Mouse (Mus musculus) heart, embryonic 11.5 days (tissue): ENCODE data around the gene Fyco1. TPM values are rescaled to one million over a fixed set of nuclear protein-coding genes. Genes with fewer than 3 reads are reported as not detected.
"Not testable (repeated sequence)": the region's sequence is repeated elsewhere in the genome, so short reads cannot be mapped to it uniquely, and the experiment has no call there.

Experiments
- ATAC-seq: fragments of 200-750 bp; cut with Nextera tagmentation; replicated peaks from 2 replicates; pipeline ENCODE4 v1.8.0; 2017; ENCODE audit warnings: moderate library complexity; ENCODE audit not compliant: insufficient number of reproducible peaks, low FRiP score, low TSS enrichment
- H3K27ac ChIP-seq: fragments of 300-500 bp; sonication (generic); 2 replicates; pipeline ENCODE4 v1.5.1; 2014; ENCODE audit warnings: mild to moderate bottlenecking, low read depth, low read length
- H3K27me3 ChIP-seq: fragments of 300-500 bp; sonication (generic); 2 replicates; pipeline ENCODE4 v1.6.1; 2014; ENCODE audit warnings: mild to moderate bottlenecking, low read length, mixed read lengths; ENCODE audit not compliant: control insufficient read depth, insufficient read depth
- H3K36me3 ChIP-seq: fragments of 300-500 bp; sonication (generic); 2 replicates; pipeline ENCODE4 v1.6.1; 2014; ENCODE audit warnings: mild to moderate bottlenecking, low read length, moderate library complexity, mixed read lengths; ENCODE audit not compliant: control insufficient read depth, insufficient read depth
- H3K4me1 ChIP-seq: fragments of 300-500 bp; sonication (generic); 2 replicates; pipeline ENCODE4 v1.6.1; 2014; ENCODE audit warnings: low read length; ENCODE audit not compliant: control insufficient read depth, insufficient read depth
- H3K4me2 ChIP-seq: fragments of 300-500 bp; sonication (generic); 2 replicates; pipeline ENCODE4 v1.6.1; 2014; ENCODE audit warnings: mild to moderate bottlenecking, moderate library complexity
- H3K4me3 ChIP-seq: fragments of 300-500 bp; sonication (generic); 2 replicates; pipeline ENCODE4 v1.5.1; 2014; ENCODE audit warnings: low read depth, low read length
- H3K9ac ChIP-seq: fragments of 300-500 bp; sonication (generic); 2 replicates; pipeline ENCODE4 v1.6.1; 2014; ENCODE audit warnings: mild to moderate bottlenecking, low read depth, low read length, moderate library complexity
- H3K9me3 ChIP-seq: fragments of 300-500 bp; sonication (generic); replicated peaks from 2 replicates; pipeline ENCODE4 v1.6.1; 2016; ENCODE audit warnings: low read length; ENCODE audit not compliant: control insufficient read depth
- WGBS: fragments of 180-500 bp; shearing (Covaris S2); extraction: QIAGEN DNeasy Blood & Tissue Kit; methylation state at CpG from one replicate; pipeline ENCODE4 v1.1.7; 2014; ENCODE audit not compliant: insufficient replicate concordance; 5-methylcytosine and 5-hydroxymethylcytosine counted together
- polyA plus RNA-seq: library from polyadenylated mRNA; unstranded; fragments of >200 nt; fragmentation: Nextera tagmentation; extraction: Ambion mirVana; gene quantifications from 2 replicates; pipeline ENCODE4 v1.2.1, GENCODE M21; 2014

Fyco1 gene
- polyA plus RNA-seq, 1 experiment from 2014 or later: 27.4 TPM

- ATAC-seq: no peak
- Histone ChIP-seq H3K36me3 (no peaks in the 10 kb centered on the region), H3K27ac (no peak overlapping the region), H3K4me1 (no peaks in the 10 kb centered on the region), H3K9me3 (no peaks in the 10 kb centered on the region), H3K4me2 (no peak overlapping the region), H3K27me3 (no peaks in the 10 kb centered on the region), H3K9ac (no peak overlapping the region), H3K4me3 (no peak overlapping the region)
- 65% methylated on average over 3 of the region's 3 CpGs for WGBS
Observed at GRCm38 (mm10) chr9:123756752-123757151, 94.9 kb downstream of the Fyco1 start.

- ATAC-seq: no peak
- no peak overlapping the region for H3K4me2 ChIP-seq
- no peaks in the 10 kb centered on the region for H3K27me3 ChIP-seq
- WGBS: 82% methylated on average over 4 of the region's 4 CpGs
- no peak overlapping the region for H3K27ac ChIP-seq
- H3K4me3 ChIP-seq: no peak overlapping the region
- no peaks in the 10 kb centered on the region for H3K9me3 ChIP-seq
- H3K4me1 ChIP-seq: no peaks in the 10 kb centered on the region
- no peak overlapping the region for H3K9ac ChIP-seq
- H3K36me3 ChIP-seq: no peaks in the 10 kb centered on the region
Observed at GRCm38 (mm10) chr9:123754333-123754732, 97.4 kb downstream of the Fyco1 start.

- not testable (repeated sequence) for H3K4me3 ChIP-seq, H3K9me3 ChIP-seq, ATAC-seq, H3K4me1 ChIP-seq, H3K27me3 ChIP-seq, H3K4me2 ChIP-seq, H3K27ac ChIP-seq, H3K9ac ChIP-seq, H3K36me3 ChIP-seq
- WGBS: 86% methylated on average over 7 of the region's 8 CpGs
Observed at GRCm38 (mm10) chr9:123749687-123750086, 102.0 kb downstream of the Fyco1 start.

DNA sequence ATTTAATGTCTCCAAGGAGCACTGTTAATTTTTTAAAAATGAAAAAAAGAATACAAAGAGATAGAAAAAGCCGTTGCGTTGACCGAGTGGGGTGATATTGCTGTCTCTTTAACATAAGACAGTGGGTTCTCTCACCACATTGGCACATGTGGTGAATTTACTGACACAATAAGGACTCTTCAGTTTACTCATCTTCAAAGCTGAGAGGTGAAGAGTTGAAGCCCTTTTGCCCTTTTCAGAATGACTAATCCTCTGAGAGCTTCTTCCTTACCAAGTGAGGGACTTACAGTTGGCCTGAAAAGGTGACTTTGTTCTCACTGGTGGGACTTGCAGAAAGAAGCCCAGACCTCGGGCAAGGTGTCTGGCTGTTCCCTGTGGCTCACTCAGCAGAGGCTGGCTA lies 110.9 kb downstream of the Fyco1 start:
- no peak overlapping the region for H3K27ac ChIP-seq
- no peak overlapping the region for H3K4me2 ChIP-seq
- H3K4me1 ChIP-seq: no peaks in the 10 kb centered on the region
- 83% methylated on average over 4 of the region's 4 CpGs for WGBS
- ATAC-seq: no peak
- no peak overlapping the region for H3K9ac ChIP-seq
- H3K36me3 ChIP-seq: no peaks in the 10 kb centered on the region
- no peaks in the 10 kb centered on the region for H3K27me3 ChIP-seq
- H3K4me3 ChIP-seq: no peak overlapping the region
- no peaks in the 10 kb centered on the region for H3K9me3 ChIP-seq

Other genes starting within 250 kb of the Fyco1 start
- 0.13 and 0.20 TPM in 2 replicates for gene Slc6a20b, start 219.3 kb downstream of the Fyco1 start, polyA plus RNA-seq
- gene Ccr9, start 173.5 kb downstream of the Fyco1 start, polyA plus RNA-seq: 0.17 and 0.21 TPM in 2 replicates
- not detected in 2 replicates for gene Slc6a20a, start 173.0 kb downstream of the Fyco1 start, polyA plus RNA-seq
- 37.5 and 37.6 TPM in 2 replicates for gene Lztfl1, start 134.2 kb downstream of the Fyco1 start, polyA plus RNA-seq
- 0.82 TPM in 1 of 2 replicates, not detected in the other for gene Cxcr6, start 45.4 kb downstream of the Fyco1 start, polyA plus RNA-seq
- not detected in 2 replicates for gene Xcr1, start 10.1 kb upstream of the Fyco1 start, polyA plus RNA-seq
- 0.80 and 0.92 TPM in 2 replicates for gene Ccr1, start 116.8 kb upstream of the Fyco1 start, polyA plus RNA-seq
- not detected in 2 replicates for gene Ccr1l1, start 126.5 kb upstream of the Fyco1 start, polyA plus RNA-seq
- gene Ccr3, start 170.1 kb upstream of the Fyco1 start, polyA plus RNA-seq: not detected in 2 replicates